21 mouse cellular contexts compared by ENCODE assay signal in the genomic region with DNA sequence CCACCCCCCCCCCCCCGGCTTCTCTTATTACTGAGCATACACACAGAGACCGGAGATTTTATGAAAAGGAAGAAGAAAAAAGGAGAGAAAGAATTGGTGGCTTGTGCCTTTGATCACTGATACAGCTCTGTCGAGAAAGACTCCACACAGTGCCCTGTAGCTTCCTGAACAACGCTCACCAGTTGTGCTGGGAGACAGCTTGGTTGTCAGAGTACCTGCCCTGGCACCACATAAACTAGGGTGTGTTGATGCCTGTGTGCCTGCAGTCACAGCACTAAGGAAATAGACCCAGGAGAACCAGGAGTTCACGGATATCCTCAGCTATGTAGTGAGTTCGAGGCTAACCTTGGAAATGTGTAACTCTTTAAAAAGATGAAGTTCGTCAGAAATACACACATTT.
DNase-seq lines count a peak whose midpoint lies in the region; ATAC-seq and TF ChIP-seq lines count a peak whose summit lies in the region.
"Had no signal": no experiment of that assay in that cellular context is flagged by ENCODE, and none has a peak within 500 bp of the region (broad histone marks: within the 10 kb centered on the region; RNA-seq: fewer than 3 reads in every experiment).

No protein-coding gene starts in this region.

- H3K9ac ChIP-seq in forebrain, embryonic 13.5 days = no peak overlapping the region
- H3K9ac ChIP-seq in forebrain, postnatal 0 days = no peak overlapping the region
- no peak overlapping the region for H3K9ac ChIP-seq in midbrain, embryonic 14.5 days (replicated peaks; ENCODE audit: low read length)
- no peak overlapping the region for H3K9ac ChIP-seq in midbrain, embryonic 16.5 days (ENCODE audit: low read depth, low read length)
- H3K9ac ChIP-seq in midbrain, embryonic 11.5 days (ENCODE audit: low read length) = no peak overlapping the region
- H3K9ac ChIP-seq in midbrain, postnatal 0 days (replicated peaks; ENCODE audit: low read length, poor library complexity, severe bottlenecking) = no peak overlapping the region
- H3K9ac ChIP-seq: embryonic facial prominence, embryonic 13.5 days; embryonic facial prominence, embryonic 15.5 days; forebrain, embryonic 15.5 days had no signal

- H3K27ac ChIP-seq in forebrain, embryonic 13.5 days = no peak overlapping the region
- H3K27ac ChIP-seq in forebrain, postnatal 0 days (ENCODE audit: low read depth, low read length) = no peak overlapping the region
- no peak overlapping the region for H3K27ac ChIP-seq in midbrain, embryonic 14.5 days (replicated peaks; ENCODE audit: low read depth, low read length)
- no peak overlapping the region for H3K27ac ChIP-seq in midbrain, embryonic 10.5 days (replicated peaks)
- 0 out of 2 replicates have a peak overlapping the region, but pooled peaks have one; percentile 17 for H3K27ac ChIP-seq in midbrain, embryonic 16.5 days (ENCODE audit: low read length)
- no peak overlapping the region for H3K27ac ChIP-seq in midbrain, embryonic 11.5 days (ENCODE audit: low read depth, low read length)
- peak overlapping the region; percentile 18; the same call in 1 of the 2 replicates for H3K27ac ChIP-seq in midbrain, postnatal 0 days (ENCODE audit: low read depth, low read length)
- H3K27ac ChIP-seq: embryonic facial prominence, embryonic 13.5 days; embryonic facial prominence, embryonic 15.5 days; forebrain, embryonic 15.5 days had no signal

- H3K9me3 ChIP-seq in forebrain, embryonic 13.5 days (replicated peaks) = no peaks in the 10 kb centered on the region
- no peaks in the 10 kb centered on the region for H3K9me3 ChIP-seq in forebrain, postnatal 0 days (ENCODE audit: low read length)
- no peaks in the 10 kb centered on the region for H3K9me3 ChIP-seq in midbrain, embryonic 14.5 days (ENCODE audit: control insufficient read depth, low read length)
- H3K9me3 ChIP-seq in midbrain, embryonic 10.5 days (replicated peaks) = no peaks in the 10 kb centered on the region
- no peaks in the 10 kb centered on the region for H3K9me3 ChIP-seq in midbrain, embryonic 16.5 days (replicated peaks; ENCODE audit: control insufficient read depth, low read length, poor library complexity, severe bottlenecking)
- H3K9me3 ChIP-seq in midbrain, embryonic 11.5 days (ENCODE audit: control insufficient read depth, low read length) = no peaks in the 10 kb centered on the region
- no peaks in the 10 kb centered on the region for H3K9me3 ChIP-seq in midbrain, postnatal 0 days (ENCODE audit: low read length)
- H3K9me3 ChIP-seq: embryonic facial prominence, embryonic 13.5 days; embryonic facial prominence, embryonic 15.5 days; forebrain, embryonic 15.5 days had no signal

- no peak overlapping the region for H3K4me2 ChIP-seq in forebrain, embryonic 13.5 days
- no peak overlapping the region for H3K4me2 ChIP-seq in forebrain, postnatal 0 days (ENCODE audit: low read depth)
- H3K4me2 ChIP-seq in midbrain, embryonic 14.5 days (ENCODE audit: low read length) = no peak overlapping the region
- no peak overlapping the region for H3K4me2 ChIP-seq in midbrain, embryonic 16.5 days (ENCODE audit: low read length)
- no peak overlapping the region for H3K4me2 ChIP-seq in midbrain, embryonic 11.5 days
- no peak overlapping the region for H3K4me2 ChIP-seq in midbrain, postnatal 0 days (ENCODE audit: low read depth, low read length, poor library complexity, severe bottlenecking)
- H3K4me2 ChIP-seq: embryonic facial prominence, embryonic 13.5 days; embryonic facial prominence, embryonic 15.5 days; forebrain, embryonic 15.5 days had no signal

- DNase-seq in forebrain, postnatal 0 days = no peak
- DNase-seq in midbrain, embryonic 14.5 days = peak; percentile 7
- no peak for DNase-seq in midbrain, embryonic 10.5 days (ENCODE audit: low spot score)
- DNase-seq in midbrain, embryonic 11.5 days (ENCODE audit: low spot score, missing footprints) = no peak
- DNase-seq in midbrain, postnatal 0 days (ENCODE audit: low spot score) = no peak
- DNase-seq in cerebellum, postnatal 36 days = no peak
- DNase-seq: adrenal gland, adult 2 months; adrenal gland, postnatal 10 days; adrenal gland, postnatal 25 days; cerebellum, adult 11-12 months; cerebellum, adult 2 months; cerebellum, adult 9-10 months; cerebellum, postnatal 10 days; cerebellum, postnatal 25 days; embryo, embryonic 11 days had no signal

- no peak for TF ChIP-seq CTCF in forebrain, postnatal 0 days (IDR thresholded peaks at IDR 0.05; ENCODE audit: low read depth)
- no peak for TF ChIP-seq CTCF in midbrain, postnatal 0 days (IDR thresholded peaks at IDR 0.05)

- H3K27me3 ChIP-seq in forebrain, embryonic 13.5 days = no peaks in the 10 kb centered on the region
- no peaks in the 10 kb centered on the region for H3K27me3 ChIP-seq in forebrain, postnatal 0 days (ENCODE audit: insufficient read depth, low read length)
- H3K27me3 ChIP-seq in midbrain, embryonic 14.5 days (ENCODE audit: control insufficient read depth, insufficient read depth, low read length) = no peaks in the 10 kb centered on the region
- H3K27me3 ChIP-seq in midbrain, embryonic 10.5 days (ENCODE audit: low read depth, poor library complexity, severe bottlenecking) = no peaks in the 10 kb centered on the region
- no peaks in the 10 kb centered on the region for H3K27me3 ChIP-seq in midbrain, embryonic 16.5 days (ENCODE audit: control insufficient read depth, insufficient read depth, low read depth, low read length)
- H3K27me3 ChIP-seq in midbrain, embryonic 11.5 days (ENCODE audit: control insufficient read depth, insufficient read depth, low read length) = no peaks in the 10 kb centered on the region
- H3K27me3 ChIP-seq in midbrain, postnatal 0 days (ENCODE audit: insufficient read depth, low read length) = no peaks in the 10 kb centered on the region
- H3K27me3 ChIP-seq: embryonic facial prominence, embryonic 13.5 days; embryonic facial prominence, embryonic 15.5 days; forebrain, embryonic 15.5 days had no signal

- H3K36me3 ChIP-seq in forebrain, embryonic 13.5 days (ENCODE audit: poor library complexity, severe bottlenecking) = no peaks in the 10 kb centered on the region
- no peaks in the 10 kb centered on the region for H3K36me3 ChIP-seq in forebrain, postnatal 0 days (ENCODE audit: insufficient read depth)
- H3K36me3 ChIP-seq in midbrain, embryonic 14.5 days (ENCODE audit: control insufficient read depth, insufficient read depth, low read length) = no peaks in the 10 kb centered on the region
- no peaks in the 10 kb centered on the region for H3K36me3 ChIP-seq in midbrain, embryonic 10.5 days
- no peaks in the 10 kb centered on the region for H3K36me3 ChIP-seq in midbrain, embryonic 16.5 days (ENCODE audit: control insufficient read depth, insufficient read depth, low read length)
- H3K36me3 ChIP-seq in midbrain, embryonic 11.5 days (ENCODE audit: control insufficient read depth, insufficient read depth, low read length) = no peaks in the 10 kb centered on the region
- H3K36me3 ChIP-seq in midbrain, postnatal 0 days (ENCODE audit: insufficient read depth, low read length) = no peaks in the 10 kb centered on the region
- H3K36me3 ChIP-seq: embryonic facial prominence, embryonic 13.5 days; embryonic facial prominence, embryonic 15.5 days; forebrain, embryonic 15.5 days had no signal

- 51% methylated on average over 7 of the region's 7 CpGs for WGBS in forebrain, embryonic 13.5 days
- 53% methylated on average over 7 of the region's 7 CpGs for WGBS in forebrain, postnatal 0 days
- WGBS in midbrain, embryonic 14.5 days = 42% methylated on average over 7 of the region's 7 CpGs
- 60% methylated on average over 7 of the region's 7 CpGs for WGBS in midbrain, embryonic 10.5 days
- 46% methylated on average over 7 of the region's 7 CpGs for WGBS in midbrain, embryonic 16.5 days
- 56% methylated on average over 7 of the region's 7 CpGs for WGBS in midbrain, embryonic 11.5 days
- WGBS in midbrain, postnatal 0 days = 44% methylated on average over 7 of the region's 7 CpGs

- H3K4me3 ChIP-seq in forebrain, embryonic 13.5 days = no peak overlapping the region
- no peak overlapping the region for H3K4me3 ChIP-seq in forebrain, postnatal 0 days (ENCODE audit: low read depth, low read length)
- no peak overlapping the region for H3K4me3 ChIP-seq in midbrain, embryonic 14.5 days (replicated peaks; ENCODE audit: low read depth, low read length)
- H3K4me3 ChIP-seq in midbrain, embryonic 10.5 days = no peak overlapping the region
- H3K4me3 ChIP-seq in midbrain, embryonic 16.5 days (ENCODE audit: low read depth, low read length) = no peak overlapping the region
- H3K4me3 ChIP-seq in midbrain, embryonic 11.5 days (ENCODE audit: low read depth, low read length) = no peak overlapping the region
- H3K4me3 ChIP-seq in midbrain, postnatal 0 days (ENCODE audit: low read depth, low read length) = no peak overlapping the region
- H3K4me3 ChIP-seq: embryonic facial prominence, embryonic 13.5 days; embryonic facial prominence, embryonic 15.5 days; erythroblast, embryonic 14.5 days; forebrain, embryonic 15.5 days had no signal

- peak; percentile 36; the same call in 1 of the 2 replicates for ATAC-seq in forebrain, embryonic 13.5 days
- ATAC-seq in forebrain, postnatal 0 days = no peak
- ATAC-seq in midbrain, embryonic 14.5 days (ENCODE audit: low FRiP score, low TSS enrichment) = no peak
- ATAC-seq in midbrain, embryonic 16.5 days = peak; percentile 52; the same call in 1 of the 2 replicates
- no peak for ATAC-seq in midbrain, embryonic 11.5 days (ENCODE audit: low FRiP score)
- no peak for ATAC-seq in midbrain, postnatal 0 days (ENCODE audit: low FRiP score)
- ATAC-seq: forebrain, embryonic 15.5 days had no signal

- H3K4me1 ChIP-seq in forebrain, embryonic 13.5 days = peaks cover 16% of the 10 kb centered on the region; the same call in 1 of the 2 replicates
- 0 out of 2 replicates have a peak, but pooled peaks cover 3% of the 10 kb centered on the region for H3K4me1 ChIP-seq in forebrain, postnatal 0 days (ENCODE audit: insufficient read depth)
- H3K4me1 ChIP-seq in midbrain, embryonic 14.5 days (ENCODE audit: control insufficient read depth, insufficient read depth, low read length) = no peaks in the 10 kb centered on the region
- H3K4me1 ChIP-seq in midbrain, embryonic 10.5 days = peaks cover 16% of the 10 kb centered on the region
- H3K4me1 ChIP-seq in midbrain, embryonic 16.5 days (ENCODE audit: control insufficient read depth, insufficient read depth, low read length) = peaks cover 4% of the 10 kb centered on the region; the same call in 1 of the 2 replicates
- H3K4me1 ChIP-seq in midbrain, embryonic 11.5 days (ENCODE audit: control insufficient read depth, insufficient read depth, low read length) = peaks cover 2% of the 10 kb centered on the region
- no peaks in the 10 kb centered on the region for H3K4me1 ChIP-seq in midbrain, postnatal 0 days (ENCODE audit: insufficient read depth, low read length)

Comparison
In these comparisons a context has a peak if more than half of its experiments do, and no peak if none do; other contexts are left out.
1. ATAC-seq: peak in forebrain, embryonic 13.5 days (single experiment) and midbrain, embryonic 16.5 days (single experiment); none in forebrain, postnatal 0 days (single experiment), midbrain, embryonic 14.5 days (single experiment), midbrain, embryonic 11.5 days (single experiment) and midbrain, postnatal 0 days (single experiment).
2. H3K27ac ChIP-seq: peak in midbrain, embryonic 16.5 days (single experiment) and midbrain, postnatal 0 days (single experiment); none in forebrain, embryonic 13.5 days (single experiment), forebrain, postnatal 0 days (single experiment), midbrain, embryonic 14.5 days (single experiment), midbrain, embryonic 10.5 days (single experiment) and midbrain, embryonic 11.5 days (single experiment).